Mouse (Mus musculus) cortical plate, adult 2 months (tissue): Measurements from ENCODE around the gene Defb21. TPM values are rescaled to one million over a fixed set of nuclear protein-coding genes. Genes with fewer than 3 reads are reported as not detected.

Experiments used
- H3K27ac ChIP-seq: fragments of 200-500 bp; 2 replicates; pipeline ENCODE4 v1.5.1; 2012; ENCODE audit warnings: low read length, control low read depth, inconsistent platforms; ENCODE audit not compliant: insufficient read depth
- H3K4me1 ChIP-seq: fragments of 200-500 bp; 2 replicates; pipeline ENCODE4 v1.6.1; 2011; ENCODE audit warnings: low read length; ENCODE audit not compliant: control insufficient read depth, insufficient read depth
- H3K4me3 ChIP-seq: fragments of 200-500 bp; 2 replicates; pipeline ENCODE4 v1.5.1; 2011; ENCODE audit warnings: mild to moderate bottlenecking, low read length, control low read depth; ENCODE audit not compliant: insufficient read depth
- CTCF ChIP-seq: fragments of 200-500 bp; IDR thresholded peaks from 2 replicates; pipeline ENCODE4 v1.5.1; 2011; ENCODE audit warnings: mild to moderate bottlenecking, control low read depth, low read length; ENCODE audit not compliant: insufficient read depth; ENCODE audit errors: extremely low read depth
- POLR2A ChIP-seq: fragments of 200-500 bp; IDR thresholded peaks from 2 replicates; pipeline ENCODE4 v1.6.1; 2011; ENCODE audit warnings: mild to moderate bottlenecking, low read length, control low read depth; ENCODE audit not compliant: insufficient read depth; ENCODE audit errors: extremely low read depth
- polyA plus RNA-seq: library from polyadenylated mRNA; depleted of rRNA; stranded (reverse); fragments of >200 nt; gene quantifications from 2 replicates; pipeline ENCODE4 v1.2.3, GENCODE M21; 2012; rRNA removed

The Defb21 gene
- polyA plus RNA-seq = not detected in 2 replicates

DNA sequence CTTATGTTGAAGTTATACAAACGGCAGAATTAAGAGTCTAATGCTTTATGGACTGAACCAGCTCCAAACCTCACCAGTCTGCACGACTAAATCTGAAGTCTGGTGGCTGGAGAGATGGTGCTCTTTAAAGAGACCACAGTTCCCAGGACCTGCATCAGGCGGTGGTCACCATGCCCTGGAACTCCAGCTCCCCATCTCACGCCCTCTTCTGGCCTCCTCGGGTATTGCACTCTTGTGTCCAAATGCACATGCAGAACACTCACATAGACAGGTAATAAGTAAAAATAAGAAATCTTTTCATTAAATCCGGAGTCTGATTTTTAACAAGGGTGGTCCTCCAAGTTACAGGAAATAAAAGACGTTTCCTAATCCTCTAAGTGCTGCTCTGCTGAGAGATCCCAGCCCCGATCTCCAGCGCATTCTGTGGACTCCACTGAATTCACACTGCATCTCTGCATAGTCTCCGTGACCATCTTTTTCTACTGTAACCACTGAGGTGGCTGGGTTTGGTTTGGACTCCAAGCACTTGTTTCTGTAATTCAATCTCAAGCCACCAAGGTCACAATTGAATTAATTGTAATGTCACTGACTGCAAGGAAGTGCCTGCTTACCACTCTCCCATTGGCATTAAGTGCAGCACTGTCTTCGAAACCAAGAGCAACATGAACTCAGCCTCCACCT lies at the start of gene Defb21:
Defb21 (plus strand) TSS at position 631 of the 681 bp plus-strand sequence.
- TF ChIP-seq POLR2A (no peak), CTCF (no peak)
- no peak within 1 kb of the TSS for H3K4me3 ChIP-seq
- H3K4me1 ChIP-seq = no peaks in the 10 kb centered on the region
- H3K27ac ChIP-seq = no peak within 1 kb of the TSS

DNA sequence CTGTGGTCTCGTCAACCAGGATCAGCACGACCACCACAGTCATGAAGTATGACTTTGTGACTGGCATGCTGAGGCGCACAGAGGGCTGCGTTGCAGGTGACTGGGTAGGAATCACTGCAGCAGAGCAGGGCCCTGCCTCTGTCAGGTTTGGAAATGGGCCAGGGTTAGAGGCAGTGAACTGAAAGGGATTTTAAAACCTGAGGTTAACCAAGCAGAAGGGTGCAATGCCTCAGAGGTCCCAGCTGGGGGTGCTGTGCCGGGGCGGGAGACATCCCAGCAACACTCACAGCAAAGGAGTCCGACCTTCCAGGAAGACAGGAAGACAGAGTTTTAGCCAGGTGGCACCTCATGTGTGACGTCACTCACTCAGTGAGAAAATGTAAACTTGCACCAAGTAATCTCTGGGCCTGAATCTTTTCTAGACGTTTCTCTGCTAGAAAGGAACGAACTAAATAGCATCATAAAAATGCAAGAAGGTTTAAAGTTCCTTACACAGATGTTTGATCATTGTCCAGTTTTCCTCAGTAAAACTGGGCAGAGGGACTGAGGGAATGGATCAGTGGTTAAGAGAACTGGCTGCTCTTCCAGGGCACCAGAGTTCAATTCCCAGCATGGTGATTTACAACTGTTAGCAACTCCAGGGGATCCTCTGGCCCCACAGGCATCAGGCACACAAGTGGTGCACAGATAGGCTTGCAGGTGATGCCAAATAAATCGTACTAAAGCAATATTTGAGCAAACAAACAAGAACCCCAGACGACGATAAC lies 32.4 kb upstream of the Defb21 start, which contains the start of gene Defb29:
Defb29 (minus strand) TSS at position 155 of the 767 bp plus-strand sequence.
- H3K4me3 ChIP-seq = no peak within 1 kb of the TSS
- H3K27ac ChIP-seq = no peak within 1 kb of the TSS
- no peaks in the 10 kb centered on the region for H3K4me1 ChIP-seq
- TF ChIP-seq POLR2A = no peak
- no peak for TF ChIP-seq CTCF

DNA sequence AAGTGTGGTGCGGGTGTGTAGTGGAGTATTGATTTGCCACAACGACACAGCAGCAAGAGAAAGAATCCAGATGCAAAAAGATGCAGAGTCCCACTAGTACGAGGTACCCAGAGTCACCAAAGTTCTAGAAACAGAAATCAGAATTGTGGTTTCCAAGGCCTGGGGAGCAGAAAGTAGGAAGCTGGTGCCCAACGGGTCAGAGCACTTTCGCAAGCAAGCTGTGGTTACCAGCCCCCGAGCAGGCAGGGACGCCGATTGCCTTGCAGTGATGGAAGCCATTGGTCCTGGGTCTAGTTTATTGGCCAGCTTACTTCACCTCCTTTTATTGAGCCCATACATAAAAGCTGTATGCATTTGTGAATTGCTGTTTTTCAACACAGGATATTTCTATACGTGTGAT lies 30.6 kb upstream of the Defb21 start:
- no peak overlapping the region for H3K27ac ChIP-seq
- no peak for TF ChIP-seq CTCF
- TF ChIP-seq POLR2A = no peak
- no peak overlapping the region for H3K4me3 ChIP-seq
- H3K4me1 ChIP-seq = no peaks in the 10 kb centered on the region

DNA sequence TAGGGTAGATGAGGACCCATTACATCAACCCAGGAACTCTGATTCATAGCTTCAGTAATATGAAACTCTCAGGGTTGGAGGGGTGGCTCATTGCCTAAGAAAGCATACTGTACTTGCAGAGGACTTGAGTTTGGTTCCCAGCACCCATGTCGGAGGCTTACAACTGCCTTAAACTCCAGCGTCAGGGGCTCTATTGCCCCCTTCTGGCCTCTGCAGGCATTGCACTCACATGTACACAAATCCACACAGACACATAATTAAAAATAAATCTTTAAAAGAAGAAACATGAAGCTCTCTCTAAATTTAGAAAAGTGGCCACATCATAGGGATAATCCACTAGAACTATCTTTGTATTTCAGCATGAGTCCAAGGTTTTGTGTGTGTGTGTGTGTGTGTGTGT lies 29.6 kb upstream of the Defb21 start:
- TF ChIP-seq CTCF (no peak), POLR2A (no peak)
- no peaks in the 10 kb centered on the region for H3K4me1 ChIP-seq
- H3K4me3 ChIP-seq = no peak overlapping the region
- no peak overlapping the region for H3K27ac ChIP-seq

DNA sequence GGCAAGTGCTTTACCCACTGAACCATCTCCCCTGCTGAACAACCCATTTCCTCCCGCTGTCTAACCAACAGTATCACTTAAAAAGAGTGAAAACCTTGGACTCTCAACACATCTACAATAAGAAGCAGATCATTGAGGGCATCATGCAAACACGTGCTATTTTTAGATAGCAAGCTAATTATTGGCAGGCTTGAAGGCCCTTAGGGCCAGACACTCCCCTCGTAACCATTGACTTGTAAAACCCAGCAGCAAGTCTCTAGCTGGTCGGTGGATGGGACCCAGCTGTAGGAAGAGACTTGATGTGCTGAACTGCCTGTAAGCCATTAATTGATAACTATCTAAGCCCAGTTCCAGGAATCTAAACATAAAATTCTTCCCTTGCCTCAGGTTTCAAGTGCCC lies 29.1 kb upstream of the Defb21 start:
- H3K4me1 ChIP-seq = no peaks in the 10 kb centered on the region
- TF ChIP-seq POLR2A = no peak
- no peak for TF ChIP-seq CTCF
- H3K4me3 ChIP-seq = no peak overlapping the region
- H3K27ac ChIP-seq = no peak overlapping the region

DNA sequence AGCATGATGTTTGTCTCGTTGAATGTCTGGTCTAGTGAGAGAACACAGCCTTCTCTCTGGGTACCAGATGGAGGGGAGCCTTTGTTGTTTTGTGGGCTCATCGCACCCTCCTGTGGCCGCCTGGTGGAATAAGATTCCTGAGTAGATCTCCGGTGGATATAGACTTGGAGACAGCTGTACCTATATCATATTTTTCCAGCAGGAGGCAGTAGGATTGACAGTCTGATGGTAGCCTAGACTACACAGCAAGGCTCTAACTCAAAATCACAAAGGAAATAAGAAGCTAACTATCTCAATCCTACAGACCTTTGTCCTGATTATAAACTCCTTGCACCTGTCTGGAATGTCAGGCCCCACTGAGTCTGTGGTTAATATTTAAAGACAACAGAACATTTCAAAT lies 27.9 kb upstream of the Defb21 start:
- H3K4me1 ChIP-seq = no peaks in the 10 kb centered on the region
- no peak overlapping the region for H3K27ac ChIP-seq
- TF ChIP-seq CTCF = peak; percentile 65
- TF ChIP-seq POLR2A = no peak

DNA sequence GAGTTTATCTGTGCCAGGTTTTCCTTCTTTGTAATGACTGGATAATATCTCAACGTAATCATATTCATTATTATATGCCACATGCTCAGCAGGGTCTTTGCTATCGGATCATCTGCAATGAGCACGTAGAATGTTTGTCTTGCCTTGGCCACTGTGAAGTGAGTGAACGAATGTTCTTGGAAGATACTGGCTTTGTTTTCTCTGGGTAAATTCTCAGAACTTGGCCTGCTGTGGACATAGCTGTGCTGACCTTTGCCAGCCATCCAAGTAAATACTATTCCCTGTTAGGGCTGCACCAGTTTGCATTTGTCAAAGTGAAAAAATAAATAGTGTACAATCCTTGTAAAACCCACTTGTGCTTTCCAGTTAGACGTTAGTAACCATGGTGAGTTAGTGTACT lies 24.4 kb upstream of the Defb21 start:
- Histone ChIP-seq H3K27ac (no peak overlapping the region), H3K4me1 (no peaks in the 10 kb centered on the region), H3K4me3 (no peak overlapping the region)
- TF ChIP-seq CTCF (no peak), POLR2A (no peak)

More for the DNA sequence above, 27.9 kb upstream of the Defb21 start:
- H3K4me3 ChIP-seq = no peak overlapping the region

DNA sequence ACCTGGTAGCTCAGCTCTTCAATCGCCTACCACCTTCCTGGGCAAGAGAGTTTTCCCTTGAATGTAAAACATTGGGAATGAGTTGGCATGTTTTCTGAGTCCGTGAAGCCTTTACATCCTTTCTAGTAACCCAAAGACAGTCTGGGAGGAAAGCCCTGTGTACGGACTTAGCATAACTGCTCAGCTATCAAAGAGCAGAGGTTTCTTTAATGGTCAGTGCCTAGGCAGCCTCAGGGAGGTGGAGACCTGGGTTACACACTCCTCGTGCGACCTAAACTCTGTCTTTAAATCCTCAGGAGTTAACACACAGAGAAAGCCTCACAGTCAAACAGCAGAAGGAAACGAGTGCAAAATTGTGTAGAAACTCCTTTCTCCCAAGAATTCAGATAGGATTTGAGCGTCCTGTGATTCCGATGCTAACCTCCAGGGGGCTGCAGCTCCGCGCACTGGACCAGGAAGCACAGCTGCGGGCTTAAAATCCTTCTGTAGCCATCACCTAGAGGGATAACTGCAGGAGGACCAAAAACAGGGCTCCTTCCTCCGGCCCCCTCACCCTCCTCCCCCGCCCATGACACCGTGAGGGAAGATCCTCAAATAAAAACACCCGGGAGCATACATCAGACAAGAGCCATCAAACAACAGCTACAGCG lies 18.6 kb upstream of the Defb21 start:
- no peak overlapping the region for H3K4me3 ChIP-seq

DNA sequence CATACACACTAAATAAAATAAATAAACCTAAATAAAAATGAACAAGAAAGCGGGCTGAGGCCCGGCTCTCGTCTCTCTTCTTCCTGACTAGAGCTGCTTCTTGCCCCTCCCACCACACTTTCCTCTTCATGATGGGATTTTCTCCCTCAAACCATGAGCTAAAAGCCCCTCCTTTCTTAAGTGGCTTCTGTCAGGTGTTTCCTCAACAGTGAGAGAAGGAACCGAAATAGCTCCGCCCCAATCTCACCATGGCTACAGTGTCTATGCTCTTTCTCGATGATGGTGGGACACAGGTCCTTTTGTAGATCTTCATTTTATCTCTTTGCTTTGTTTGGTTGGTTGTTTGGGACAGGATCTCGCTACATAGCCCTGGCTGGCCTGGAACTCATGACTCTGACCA lies 15.9 kb upstream of the Defb21 start:
- Histone ChIP-seq H3K27ac (no peak overlapping the region), H3K4me3 (no peak overlapping the region), H3K4me1 (no peaks in the 10 kb centered on the region)
- TF ChIP-seq POLR2A (no peak), CTCF (no peak)

More for the DNA sequence above, 18.6 kb upstream of the Defb21 start:
- TF ChIP-seq CTCF (peak; percentile 75), POLR2A (no peak)
- Histone ChIP-seq H3K27ac (no peak overlapping the region), H3K4me1 (no peaks in the 10 kb centered on the region)
